Mouse (Mus musculus): ENCODE data around the gene Decr2.
A peak's percentile ranks its signal among the peaks of the same experiment; 100 is the strongest.
"Not testable (repeated sequence)": the region's sequence is repeated elsewhere in the genome, so short reads cannot be mapped to it uniquely, and the experiment has no call there.

The Decr2 gene

DNA sequence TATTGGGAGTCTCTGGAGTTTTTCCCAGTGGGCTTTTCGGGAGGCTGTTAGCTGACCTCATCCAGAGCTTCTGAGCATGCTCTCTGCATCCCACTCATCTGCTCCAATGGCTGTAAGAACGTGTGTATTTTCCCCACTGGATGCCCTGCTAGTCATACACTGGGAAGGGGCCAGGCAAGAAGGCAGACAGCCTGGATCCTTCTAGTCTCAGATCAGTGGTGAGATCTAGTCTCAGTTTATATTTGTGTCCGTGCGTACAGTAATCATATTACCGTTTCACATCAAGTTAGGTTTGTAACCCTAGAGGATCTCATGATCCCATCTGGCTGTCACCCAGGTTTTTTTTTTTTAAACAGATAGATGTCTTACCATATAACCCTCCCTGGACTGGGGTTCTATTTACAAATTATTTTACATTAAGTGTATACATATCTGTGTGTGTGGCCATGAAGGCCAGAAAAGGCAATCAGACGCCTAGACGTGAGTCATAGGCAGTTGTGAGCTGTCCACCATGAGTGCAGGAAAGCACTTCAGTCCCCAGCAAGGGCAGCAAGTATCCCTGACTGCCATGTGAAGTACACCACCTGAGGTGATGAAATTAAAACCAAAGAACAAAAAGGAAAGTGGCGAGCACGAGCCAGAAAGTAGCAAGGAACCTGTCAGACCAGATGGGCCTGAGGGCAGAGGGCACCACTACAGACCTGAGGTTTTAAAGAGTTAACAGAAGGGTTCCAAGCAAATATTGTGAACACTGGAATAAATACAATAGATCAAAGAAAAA is 32.2 kb downstream of the Decr2 start:
- no peak for DNase-seq

GRCm38 (mm10) chr17:26057278-26057677 is 32.9 kb downstream of the Decr2 start:
- no peak for DNase-seq

- no peak for DNase-seq
Measured at GRCm38 (mm10) chr17:26055164-26055563, 35.0 kb downstream of the Decr2 start.

DNA sequence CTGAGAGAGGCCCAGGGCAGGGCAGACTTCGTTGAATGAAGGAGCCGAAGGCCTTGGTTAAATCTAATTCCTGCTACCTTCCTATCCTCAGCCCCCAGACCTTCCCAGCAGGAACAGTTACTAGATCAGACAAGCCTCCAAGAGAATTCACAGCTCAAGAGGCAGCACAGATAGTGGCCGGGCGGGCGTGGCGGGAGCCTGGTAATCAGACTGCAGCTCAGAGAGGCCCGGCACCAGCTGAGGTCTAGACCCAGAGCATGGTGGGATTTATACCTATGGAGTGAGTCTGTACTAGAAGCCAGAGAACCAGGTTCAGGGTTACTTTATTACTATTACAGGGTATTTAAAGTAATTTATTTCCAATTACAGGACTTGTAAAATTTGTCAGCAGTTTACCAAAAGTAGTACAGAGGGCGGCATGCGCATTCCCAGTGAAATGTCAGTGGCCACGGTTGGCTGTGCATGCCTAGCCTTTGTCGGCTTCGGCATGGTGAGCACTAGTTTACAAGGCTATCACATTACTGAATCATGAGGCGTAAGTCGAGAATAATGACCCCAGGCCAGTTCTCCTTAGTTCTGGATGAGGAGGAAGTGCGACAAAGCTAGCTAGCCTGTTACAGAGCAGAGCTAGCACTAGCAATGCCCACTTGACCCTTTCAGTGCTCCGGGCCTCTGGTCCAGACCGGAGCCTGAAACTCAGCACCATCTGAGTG is 35.8 kb downstream of the Decr2 start:
- no peak for DNase-seq

- no peak for DNase-seq
Measured at GRCm38 (mm10) chr17:26052706-26053105, 37.4 kb downstream of the Decr2 start.

- DNase-seq = no peak
Measured at GRCm38 (mm10) chr17:26052074-26052473, 38.1 kb downstream of the Decr2 start.

DNA sequence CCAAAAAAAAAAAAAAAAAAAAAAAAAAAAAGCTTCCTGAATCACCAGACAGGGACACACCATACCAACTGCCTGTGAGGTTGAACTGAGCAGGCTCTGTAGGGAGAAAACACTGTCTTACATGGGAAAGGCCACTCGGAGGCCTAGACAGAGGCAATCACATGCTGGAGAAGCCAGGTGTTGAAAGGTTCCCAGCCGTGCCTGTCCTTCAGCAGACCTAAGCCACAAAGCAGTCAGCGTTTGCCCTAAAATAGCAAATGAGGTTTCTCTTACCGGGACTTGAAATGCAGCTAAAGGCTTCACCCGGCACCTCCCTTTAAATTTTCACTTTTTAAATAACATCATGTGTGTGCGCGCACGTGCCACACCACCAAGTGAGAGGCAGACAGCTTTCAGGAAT is 42.0 kb downstream of the Decr2 start:
- DNase-seq = no peak

DNA sequence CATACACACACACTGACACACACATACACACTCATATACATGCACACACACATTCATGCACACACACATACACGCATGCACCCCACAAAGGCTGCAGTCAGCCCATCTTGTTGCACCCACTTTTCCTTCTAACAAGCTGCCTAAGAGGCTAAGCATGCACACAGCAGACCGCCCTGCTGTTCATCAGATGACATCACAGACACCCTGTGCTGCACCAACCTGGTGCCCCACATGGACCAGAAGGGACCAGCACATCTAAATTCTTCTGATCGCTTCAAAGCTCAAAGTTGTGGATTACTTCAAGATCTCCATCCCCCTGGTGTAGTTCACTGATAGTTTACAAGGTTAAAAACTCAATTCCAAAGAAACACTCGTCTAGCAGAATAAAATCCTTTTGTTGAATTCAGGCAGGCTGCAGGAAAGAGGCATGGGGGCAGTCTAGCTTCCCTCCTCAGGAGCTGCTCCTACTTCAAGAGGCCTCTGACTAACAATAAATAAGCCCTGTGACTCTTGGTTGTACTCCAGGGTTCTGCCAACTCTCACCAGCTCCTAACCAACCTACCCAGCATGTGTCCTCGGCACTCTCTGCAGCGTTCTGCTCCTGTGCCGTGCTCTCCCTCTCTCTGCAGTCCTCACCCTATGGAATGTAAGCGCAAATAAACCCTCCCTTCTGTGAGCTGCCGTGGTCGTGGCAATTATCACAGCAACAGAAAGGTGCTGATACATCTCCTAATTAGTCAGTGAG is 43.7 kb downstream of the Decr2 start:
- peak in 1 of 2 experiments; percentile 45 for DNase-seq

DNA sequence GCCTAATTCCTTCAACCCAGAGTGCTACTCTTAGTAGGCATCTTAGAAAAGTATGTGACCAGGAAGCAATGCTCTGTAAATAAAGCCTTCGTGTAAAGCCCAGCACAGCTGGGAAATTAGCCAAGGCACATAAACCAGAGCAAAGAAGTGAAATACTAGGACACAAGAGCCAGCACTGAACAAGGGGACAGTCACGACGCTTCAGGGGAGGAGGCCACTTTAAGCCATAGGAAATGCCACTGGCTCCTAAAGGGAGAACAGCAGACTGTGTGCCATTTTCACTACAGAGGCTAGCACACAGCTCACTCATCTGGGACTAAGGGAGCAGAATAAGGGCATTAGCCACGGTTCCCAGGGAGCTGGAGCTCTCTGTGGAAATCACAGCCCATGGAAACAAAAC is 44.9 kb downstream of the Decr2 start:
- no peak for DNase-seq

- DNase-seq = peak; percentile 92 to 98
Measured at GRCm38 (mm10) chr17:26043249-26043636, 46.9 kb downstream of the Decr2 start.

DNA sequence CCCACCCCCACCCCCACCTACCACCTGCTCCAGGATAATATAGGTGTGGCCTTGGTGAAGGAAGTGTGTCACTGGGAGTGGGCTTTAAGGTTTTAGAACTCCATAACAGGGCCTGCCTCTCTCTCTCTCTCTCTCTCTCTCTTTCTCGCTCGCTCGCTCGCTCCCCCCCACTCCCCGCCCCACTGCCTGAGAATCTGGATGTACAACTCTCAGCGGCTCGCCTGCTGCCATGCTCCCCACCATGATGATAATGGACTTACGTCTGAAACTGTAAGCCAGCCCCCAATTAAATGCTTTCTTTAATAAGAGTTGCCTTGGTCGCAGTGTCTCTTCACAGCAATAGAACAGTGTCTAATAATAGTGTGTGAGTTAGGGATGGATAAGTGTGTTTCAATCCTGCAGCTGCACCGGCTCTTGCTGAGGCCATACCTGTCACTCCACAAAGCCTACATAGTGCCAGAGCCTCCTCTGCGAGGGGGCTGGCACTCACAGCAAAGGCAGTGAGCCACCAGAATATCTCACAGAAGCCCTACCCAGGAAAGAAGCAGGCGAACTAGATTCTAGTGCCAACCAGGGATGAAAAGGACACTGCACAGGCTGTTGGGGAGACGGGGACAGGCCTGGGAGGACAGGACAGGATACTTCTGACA is 47.4 kb downstream of the Decr2 start:
- DNase-seq = peak; percentile 59 to 74

DNA sequence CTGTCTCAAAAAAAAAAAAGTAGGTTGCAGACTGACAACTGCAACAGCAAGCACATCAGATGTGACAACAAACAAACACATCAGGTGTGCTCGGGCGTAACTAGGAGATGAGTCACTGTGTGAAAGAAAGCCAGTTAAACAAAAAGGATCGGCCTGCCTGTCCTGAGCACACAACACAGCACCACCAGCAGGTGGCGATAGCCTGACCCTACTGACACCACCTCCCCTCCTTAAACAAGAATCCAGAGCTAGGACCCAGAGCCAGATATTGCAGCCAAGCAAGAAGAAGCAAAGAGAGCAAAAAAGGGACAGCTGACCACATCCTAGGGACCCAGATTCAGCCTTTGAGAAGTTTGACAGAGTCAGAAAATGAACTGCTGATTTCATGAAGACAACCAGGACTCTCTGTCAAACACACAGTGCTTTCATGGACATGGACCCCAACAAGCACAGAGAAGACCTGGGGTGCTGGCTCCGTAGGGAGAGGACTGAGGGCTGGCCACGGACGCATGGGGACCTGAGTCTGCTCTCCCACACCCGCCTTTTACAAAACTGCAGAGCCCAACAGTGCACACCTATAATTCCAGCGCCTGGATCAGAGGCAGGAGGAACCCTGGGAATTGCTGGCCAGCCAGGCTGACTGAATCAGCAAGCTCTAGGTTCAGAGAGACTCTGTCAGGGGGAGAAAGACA is 48.9 kb downstream of the Decr2 start:
- peak; percentile 79 to 81 for DNase-seq

DNA sequence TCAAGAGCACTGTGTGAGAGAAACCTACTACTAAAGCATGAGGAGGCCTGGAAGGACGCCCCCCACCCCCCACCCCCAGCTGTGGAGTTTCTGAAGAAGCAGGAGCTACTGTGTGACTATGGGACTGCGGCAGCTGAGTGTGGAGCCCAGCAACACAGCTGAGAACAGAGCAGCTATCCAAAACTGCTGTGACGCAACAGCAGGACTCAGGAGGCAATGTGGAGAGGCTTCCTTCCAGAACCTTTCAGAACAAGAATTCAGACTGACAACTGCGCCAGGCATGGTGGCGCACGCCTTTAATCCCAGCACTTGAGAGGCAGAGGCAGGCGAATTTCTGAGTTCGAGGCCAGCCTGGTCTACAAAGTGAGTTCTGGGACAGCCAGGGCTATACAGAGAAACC is 49.4 kb downstream of the Decr2 start:
- not testable (repeated sequence) for DNase-seq

DNA sequence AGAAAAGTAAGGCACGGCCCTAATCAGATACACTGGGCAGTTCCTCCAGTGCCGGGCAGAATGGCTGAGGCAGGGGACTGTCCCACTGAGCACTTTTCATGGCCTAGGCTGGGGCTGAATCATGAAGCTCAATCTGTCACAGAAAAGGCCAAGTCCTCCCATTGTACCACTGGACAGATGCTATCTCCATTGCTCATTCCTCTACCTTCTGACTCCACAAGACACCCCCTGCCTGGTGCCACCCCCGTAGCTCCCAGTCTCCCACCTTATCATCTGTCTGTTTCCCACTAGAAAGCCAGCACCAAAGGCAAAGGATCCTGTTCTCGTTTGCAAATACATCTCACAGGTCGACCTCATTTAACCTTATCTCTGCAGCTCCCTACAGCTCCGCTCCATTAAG is 58.1 kb downstream of the Decr2 start:
- no peak for DNase-seq

GRCm38 (mm10) chr17:26031583-26031982 is 58.6 kb downstream of the Decr2 start:
- peak; percentile 67 to 74 for DNase-seq

All from cerebellum, postnatal 14 days (tissue).